Mouse (Mus musculus) mouse embryonic stem cell (cell line): Measurements from ENCODE around the gene Ap3m1.

ENCODE experiments used
- in situ Hi-C, 2 experiments: fragments of 300-500 bp; cut with MboI; formaldehyde crosslinking; loops; 1 replicate in 1 of 2; 3 replicates in 1 of 2; pipeline ENCODE4 v1.14.3; 2019 to 2020; ENCODE audit warnings: low sequenced_read_pairs in 2 of 2, low pct_unique_long_range_greater_than_20kb in 1 of 2, mixed read lengths in 1 of 2; ENCODE audit not compliant: unreplicated experiment in 1 of 2

The Ap3m1 gene

DNA sequence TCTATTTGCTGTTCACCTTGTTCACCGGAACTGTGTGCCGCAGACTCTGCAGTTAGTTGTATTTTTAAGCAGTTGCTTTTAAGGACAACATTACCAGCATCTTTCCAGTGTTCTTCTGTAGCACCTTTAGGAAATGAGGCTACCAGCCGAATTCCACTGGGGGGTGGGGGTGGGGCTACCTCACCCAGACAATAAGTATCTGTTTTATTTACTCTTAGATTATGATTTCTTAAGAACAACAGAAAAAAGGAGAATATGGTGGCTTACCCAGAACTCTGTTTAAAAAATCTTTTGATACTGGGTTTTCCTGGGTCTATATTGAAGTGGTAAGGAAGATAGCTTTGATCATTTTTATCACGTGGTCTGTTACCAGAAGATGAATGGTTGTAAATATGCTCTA, 18.0 kb downstream of the Ap3m1 start:
- in situ Hi-C loops = no loop called here

DNA sequence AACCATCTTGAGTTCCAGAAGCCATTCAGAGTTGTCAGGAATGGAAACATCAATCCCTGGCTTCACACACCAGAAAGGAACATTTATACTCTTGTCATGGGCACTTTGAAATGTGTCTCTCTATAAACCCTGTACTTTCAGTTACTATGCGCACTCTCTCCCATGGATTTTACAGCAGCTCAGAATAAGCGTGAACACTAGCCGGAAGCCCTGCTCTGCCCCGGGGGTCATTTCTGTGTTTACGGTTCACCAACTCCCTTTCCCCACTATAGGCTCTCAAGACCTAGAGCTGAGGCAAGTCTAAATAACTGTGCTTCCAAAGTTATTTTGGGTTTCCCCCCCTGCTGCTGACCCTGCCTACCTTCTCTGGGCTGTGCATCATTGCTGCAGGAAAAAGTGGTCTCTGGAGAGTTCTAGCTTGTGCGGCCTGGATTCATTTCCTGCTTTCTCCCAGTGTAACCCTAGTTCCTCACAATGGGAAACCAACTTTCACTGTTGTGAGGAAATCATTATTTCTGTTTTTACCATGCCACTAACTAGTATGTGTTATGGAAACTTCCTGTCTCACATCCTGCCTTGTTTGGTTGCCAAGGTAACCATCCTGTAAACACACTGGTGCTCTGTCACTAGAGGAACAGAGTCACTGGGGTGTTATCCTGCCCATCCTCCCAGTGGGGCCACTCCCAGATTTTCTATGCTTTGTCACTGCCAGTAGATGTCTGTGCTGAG, 20.4 kb downstream of the Ap3m1 start:
- in situ Hi-C loops = no loop called here

DNA sequence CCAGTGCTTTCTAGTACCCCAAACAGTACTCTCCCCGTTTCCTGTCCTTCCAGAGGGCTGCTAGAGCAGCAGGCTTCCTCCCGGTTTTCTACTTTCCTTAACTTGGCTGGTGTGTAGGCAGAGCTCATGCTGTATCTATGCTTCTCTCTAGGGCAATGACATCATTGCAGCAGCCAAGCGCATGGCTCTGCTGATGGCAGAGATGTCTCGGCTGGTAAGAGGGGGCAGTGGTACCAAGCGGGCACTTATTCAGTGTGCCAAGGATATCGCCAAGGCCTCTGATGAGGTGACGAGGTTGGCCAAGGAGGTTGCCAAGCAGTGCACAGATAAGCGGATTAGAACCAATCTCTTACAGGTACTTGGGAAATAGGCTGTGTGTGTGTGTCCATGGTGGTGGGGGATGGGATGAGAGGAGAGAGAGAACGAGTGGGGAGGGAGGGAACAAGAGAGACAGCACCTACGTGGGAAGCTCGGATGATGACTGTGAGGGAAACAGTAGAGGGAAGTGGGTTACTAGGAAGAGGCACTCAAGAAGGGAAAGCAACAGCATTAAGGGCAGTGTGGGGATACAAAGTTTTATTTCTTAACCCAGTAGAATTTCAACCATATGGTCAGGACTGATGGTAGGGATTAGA, 23.2 kb downstream of the Ap3m1 start:
- in situ Hi-C loops = no loop called here

DNA sequence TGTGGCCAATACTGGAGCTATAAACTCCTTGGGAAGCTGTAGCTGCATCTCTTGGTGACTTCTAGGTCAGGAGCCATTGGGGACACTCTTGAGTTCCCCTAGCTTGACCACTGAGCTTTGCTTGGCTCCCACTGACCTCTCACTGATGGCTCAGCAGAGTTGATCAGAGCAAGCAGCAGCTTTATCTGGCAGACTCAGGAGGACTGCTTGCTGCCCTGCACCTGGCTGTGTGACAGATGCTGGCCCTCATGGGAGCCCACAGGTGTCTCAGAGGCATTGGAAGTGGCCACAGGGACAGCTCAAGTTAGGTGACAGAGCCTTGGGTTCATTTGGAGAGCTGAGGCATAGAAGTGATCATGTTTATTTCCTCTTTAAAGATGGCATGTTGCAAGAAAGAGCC, 24.8 kb downstream of the Ap3m1 start:
- in situ Hi-C loops = no loop called here

DNA sequence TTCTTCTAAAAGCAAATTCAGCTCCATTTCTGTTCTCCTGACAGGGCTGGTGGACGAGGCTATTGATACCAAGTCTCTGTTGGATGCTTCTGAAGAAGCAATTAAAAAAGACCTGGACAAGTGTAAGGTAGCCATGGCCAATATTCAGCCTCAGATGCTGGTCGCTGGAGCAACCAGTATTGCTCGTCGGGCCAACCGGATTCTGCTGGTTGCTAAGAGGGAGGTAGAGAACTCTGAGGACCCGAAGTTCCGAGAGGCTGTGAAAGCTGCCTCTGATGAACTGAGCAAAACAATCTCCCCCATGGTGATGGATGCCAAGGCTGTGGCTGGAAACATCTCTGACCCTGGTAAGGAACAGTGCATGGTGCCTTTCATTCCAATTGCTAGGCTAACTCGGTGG, 31.9 kb downstream of the Ap3m1 start:
- in situ Hi-C loops = no loop called here

DNA sequence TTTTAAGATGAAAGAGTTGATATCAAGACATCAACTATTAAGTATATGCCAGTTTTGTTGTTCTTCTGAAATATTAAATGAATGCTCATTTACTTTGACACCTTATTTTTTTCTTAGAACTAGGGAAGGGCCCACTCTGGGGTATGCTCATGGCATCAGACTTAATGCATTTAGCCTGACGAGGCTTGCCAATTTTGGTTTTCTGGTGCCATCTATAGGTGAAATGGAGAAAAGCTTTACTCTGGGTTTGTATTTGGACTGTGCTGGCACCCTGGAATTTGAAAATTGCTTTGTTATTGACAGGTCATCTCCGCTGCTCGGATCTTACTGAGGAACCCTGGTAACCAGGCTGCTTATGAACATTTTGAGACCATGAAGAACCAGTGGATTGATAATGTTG, 33.3 kb downstream of the Ap3m1 start:
- in situ Hi-C loops = no loop called here

DNA sequence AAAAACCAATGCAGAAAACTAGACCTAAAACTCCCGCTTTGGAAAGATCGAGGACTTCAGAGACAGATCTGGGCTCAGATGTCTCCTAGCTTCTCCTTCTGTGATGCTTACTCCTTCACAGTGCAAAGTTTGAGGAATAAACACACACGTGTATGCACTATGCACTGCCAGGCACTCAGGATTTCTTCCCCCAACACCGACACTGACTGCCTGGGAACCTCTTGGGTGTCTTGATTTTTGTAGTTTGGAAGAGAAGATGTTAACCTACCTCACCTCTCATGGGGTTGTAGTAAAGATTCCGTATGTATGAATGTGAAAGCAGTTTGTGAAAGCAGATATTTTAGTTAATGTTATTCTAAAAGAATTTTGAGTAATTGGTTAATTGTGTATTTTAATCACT, 34.4 kb downstream of the Ap3m1 start:
- in situ Hi-C loops = no loop called here

DNA sequence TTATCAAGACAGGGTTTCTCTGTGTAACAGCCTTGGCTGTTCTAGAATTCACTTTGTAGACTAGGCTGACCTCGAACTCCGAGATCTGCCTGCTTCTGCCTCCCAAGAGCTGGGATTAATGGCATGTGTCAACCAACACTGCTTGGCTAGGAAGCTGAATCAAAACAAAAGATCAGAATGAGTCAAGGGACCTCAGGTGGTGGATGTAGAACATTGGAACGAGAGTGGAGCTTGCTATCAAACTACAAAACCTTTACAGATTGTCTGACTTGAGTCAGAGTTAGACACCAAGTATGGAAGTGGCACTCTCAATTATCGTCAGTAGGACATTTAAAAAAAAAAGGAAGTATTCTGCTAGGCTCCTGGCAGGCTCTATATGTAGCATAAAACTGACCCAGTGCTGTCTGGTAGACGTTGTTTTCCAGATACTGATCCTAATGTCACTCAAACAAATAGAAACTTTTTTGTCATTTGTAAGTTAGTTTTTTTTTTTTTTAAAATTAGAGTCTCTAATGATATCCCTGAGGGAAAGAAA, 38.4 kb downstream of the Ap3m1 start:
- in situ Hi-C loops = no loop called here

DNA sequence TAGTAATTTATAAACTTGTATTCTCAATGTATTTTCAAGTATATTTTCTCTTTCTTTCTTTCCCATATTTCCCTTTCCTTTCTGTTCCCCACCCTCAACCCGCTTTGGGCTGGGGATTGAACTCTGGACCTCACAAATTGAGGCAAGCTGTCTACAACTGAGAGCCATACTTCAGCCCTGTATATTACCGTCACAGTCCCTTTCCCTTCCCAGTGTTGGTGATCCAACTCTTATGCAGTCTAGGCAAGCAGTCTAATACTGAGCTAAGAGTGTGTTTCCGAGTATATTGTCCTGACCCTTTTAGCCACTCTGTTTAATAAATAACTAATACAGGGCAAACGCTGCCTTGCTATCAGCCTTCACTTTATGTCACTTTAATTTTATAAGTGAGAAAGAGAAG, 52.7 kb downstream of the Ap3m1 start:
- in situ Hi-C loops = no loop called here

DNA sequence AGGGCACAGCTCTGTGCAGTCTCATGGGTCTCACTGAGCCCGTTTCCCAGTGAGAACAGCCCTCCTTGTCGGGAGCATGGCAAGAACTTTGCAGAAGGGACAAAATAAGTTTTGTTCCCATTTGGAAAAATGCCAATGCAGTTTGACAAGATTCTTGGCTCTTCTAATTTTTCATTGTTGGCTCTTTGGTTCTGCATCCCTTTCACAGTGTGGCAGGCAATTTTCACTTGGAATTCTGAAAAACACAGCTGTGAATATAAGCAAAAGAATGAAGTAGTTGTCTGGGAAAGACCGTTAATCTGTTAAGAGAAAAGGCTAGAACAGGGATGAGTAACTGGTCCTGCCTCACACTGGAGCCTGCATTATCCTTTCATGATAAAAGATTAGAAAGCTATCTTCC, 54.8 kb downstream of the Ap3m1 start:
- in situ Hi-C loops = no loop called here

DNA sequence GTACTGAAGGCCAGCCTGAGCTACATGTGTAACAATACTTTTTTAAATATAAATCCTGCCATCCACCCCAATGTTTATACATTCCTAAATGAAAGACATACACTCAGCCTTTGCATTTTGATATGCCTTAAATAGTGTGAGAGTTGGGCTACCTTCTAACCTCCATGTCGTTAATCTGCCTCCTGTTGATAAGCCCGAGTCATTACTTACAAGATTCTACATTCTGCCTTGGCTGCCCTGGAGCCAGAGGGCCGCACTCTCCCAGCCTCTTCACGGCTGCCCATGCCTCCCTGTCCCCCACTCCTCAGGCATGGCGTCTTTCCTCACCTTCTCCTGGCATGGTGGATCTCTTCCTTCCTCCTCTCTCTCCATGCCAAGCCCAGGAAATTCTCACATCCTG, 55.9 kb downstream of the Ap3m1 start:
- in situ Hi-C loops = no loop called here

DNA sequence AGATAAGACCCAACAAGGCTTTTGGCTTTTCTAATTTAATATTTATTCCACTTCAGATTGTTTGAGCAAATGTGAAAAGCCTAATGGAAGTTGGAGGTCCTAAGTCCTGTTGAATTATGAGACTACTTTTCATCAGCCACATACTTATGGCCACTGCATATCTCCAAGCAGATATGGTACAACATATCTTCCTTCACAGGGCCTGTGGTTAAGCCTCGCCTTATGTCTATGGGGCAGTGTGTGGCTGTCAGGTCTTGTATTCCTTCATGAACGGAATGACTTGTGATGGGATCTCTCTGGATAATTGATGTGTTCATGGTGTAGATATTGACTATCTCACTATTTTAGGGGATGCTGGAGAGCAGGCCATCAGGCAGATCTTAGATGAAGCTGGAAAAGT, 56.8 kb downstream of the Ap3m1 start:
- in situ Hi-C loops = no loop called here

DNA sequence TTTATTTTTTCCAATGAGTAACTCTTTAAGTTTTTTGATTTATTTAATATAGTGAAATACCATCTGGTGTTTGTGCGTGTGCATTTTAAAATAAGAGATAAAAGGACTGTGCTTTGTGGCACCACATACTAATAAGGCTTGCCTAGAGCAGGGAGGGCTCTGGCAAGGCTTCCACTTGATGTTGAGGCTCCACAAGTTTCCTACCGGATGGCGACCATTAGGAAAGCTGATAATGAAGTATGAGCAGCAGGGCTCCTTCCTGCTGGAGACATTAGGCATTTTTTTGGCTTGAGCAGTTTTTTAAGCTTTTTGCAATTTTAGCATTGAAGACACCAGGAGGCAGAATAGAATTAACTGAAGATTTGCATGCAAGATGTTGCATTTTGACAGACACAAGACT, 57.8 kb downstream of the Ap3m1 start:
- in situ Hi-C loops = no loop called here

DNA sequence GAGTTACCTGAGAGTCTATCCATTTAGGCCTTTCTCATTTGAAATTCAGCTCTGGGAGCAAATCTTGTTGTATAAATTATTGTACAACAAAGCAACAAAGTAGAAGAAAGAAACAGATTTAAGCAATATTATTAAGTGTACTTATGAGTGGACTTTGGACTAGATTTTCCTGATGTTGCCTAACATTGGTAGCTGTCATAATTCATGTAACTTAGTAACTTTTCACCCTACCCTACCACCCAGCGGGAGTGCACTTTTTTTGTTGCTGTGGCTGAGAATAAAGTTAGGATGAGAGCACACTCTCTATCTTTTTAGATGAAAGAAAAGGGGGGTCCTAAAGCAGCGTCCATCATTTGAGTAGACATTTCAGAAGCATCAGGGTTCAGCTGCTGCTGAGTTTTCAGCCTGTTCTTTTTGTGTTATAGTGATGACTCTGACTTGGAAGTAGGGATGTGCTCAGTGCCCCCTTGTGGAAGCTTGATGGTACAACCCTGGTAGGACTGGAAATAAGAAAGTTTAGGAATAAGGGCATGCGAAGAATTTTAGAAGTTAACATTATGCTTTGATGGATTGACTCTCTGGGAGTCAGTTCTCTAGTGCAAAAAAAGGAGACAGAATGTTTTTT, 59.1 kb downstream of the Ap3m1 start:
- in situ Hi-C loops = no loop called here

DNA sequence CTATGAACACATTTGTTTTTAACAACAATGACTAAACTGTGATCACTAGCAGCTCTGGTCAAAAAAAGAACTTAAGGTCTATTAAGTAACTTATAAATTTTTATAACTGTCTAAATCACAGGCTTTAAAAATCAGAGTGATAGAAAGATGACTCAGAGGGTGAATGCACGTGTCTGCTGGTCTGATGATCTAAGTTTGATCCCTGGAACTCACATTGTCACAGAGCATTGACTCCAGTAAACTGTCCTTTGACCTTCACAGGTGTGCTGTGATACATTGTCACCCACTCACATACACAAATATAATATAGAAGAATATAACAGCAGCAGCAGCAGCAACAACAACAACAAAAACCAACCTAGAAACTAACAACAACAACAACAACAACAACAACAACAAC, 60.8 kb downstream of the Ap3m1 start:
- in situ Hi-C loops = no loop called here

DNA sequence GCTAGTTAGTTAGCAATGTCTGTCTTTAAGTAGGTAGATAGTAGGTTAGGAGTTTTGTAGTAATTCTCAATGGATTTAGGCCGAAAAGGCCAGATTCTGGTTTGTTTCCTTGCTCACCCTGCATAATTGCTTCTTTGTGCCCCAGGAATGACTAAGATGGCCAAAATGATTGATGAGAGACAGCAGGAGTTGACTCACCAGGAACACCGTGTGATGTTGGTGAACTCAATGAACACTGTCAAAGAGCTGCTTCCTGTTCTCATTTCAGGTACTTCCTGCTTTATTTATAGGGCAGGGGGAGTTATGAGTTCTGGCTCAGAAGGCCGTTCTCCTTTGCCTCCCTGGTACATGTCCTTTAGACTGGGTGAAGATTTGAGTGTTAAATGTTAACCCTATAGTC, 66.8 kb downstream of the Ap3m1 start:
- in situ Hi-C loops = no loop called here

DNA sequence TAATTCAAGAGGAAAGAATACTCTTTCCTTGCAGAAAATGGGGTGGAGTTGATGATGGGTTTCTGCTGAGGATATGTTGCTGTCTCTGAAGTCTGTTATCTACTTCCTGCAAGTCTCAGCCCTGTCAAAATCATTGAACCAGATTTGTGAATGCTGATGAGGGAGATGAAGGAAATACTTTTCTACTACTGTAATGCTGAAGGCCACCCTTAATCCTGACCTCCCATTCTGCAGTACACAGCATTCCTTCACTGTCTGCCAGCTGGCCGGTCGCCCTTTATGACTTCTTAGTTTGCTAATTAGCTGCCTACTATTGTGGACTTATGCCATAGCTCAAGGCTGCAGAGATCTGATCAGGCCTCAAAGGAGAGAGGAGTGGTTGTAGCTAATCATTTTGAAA, 68.5 kb downstream of the Ap3m1 start:
- in situ Hi-C loops = no loop called here
